Mouse (Mus musculus) urinary bladder, postnatal 14 days (tissue): ENCODE measurements around the gene Gm10282.

Experiments used
- DNase-seq: peaks from one replicate; pipeline ENCODE4 v3.0.0; 2021; ENCODE audit warnings: low spot score

Gm10282 gene

GRCm38 (mm10) chr8:72324036-72324706, 19.1 kb upstream of the Gm10282 start:
- no peak for DNase-seq

- DNase-seq = no peak
Measured at GRCm38 (mm10) chr8:72323131-72323725, 18.2 kb upstream of the Gm10282 start.

- DNase-seq = peak; percentile 55
Measured at GRCm38 (mm10) chr8:72322471-72322889, 17.4 kb upstream of the Gm10282 start.

GRCm38 (mm10) chr8:72321635-72322441, 16.8 kb upstream of the Gm10282 start:
- DNase-seq = no peak

- DNase-seq = no peak
Measured at GRCm38 (mm10) chr8:72320803-72321583, 15.9 kb upstream of the Gm10282 start.

GRCm38 (mm10) chr8:72319921-72320802, 15.1 kb upstream of the Gm10282 start:
- DNase-seq = peak; percentile 26

- no peak for DNase-seq
Measured at GRCm38 (mm10) chr8:72319397-72319796, 14.3 kb upstream of the Gm10282 start.

GRCm38 (mm10) chr8:72318801-72319322, 13.8 kb upstream of the Gm10282 start, which contains the start of gene Klf2:
TSS of gene Klf2 (plus strand) at chr8:72319033.
- DNase-seq = peak; percentile 97

GRCm38 (mm10) chr8:72317741-72318301, 12.8 kb upstream of the Gm10282 start:
- DNase-seq = no peak

GRCm38 (mm10) chr8:72316053-72316695, 11.1 kb upstream of the Gm10282 start:
- no peak for DNase-seq

- DNase-seq = no peak
Measured at GRCm38 (mm10) chr8:72312926-72313518, 8.0 kb upstream of the Gm10282 start.

GRCm38 (mm10) chr8:72310849-72311506, 5.9 kb upstream of the Gm10282 start:
- DNase-seq = peak; percentile 66

- DNase-seq = peak; percentile 30
Measured at GRCm38 (mm10) chr8:72308276-72308675, 3.2 kb upstream of the Gm10282 start.

GRCm38 (mm10) chr8:72306913-72307312, 1.9 kb upstream of the Gm10282 start:
- DNase-seq = peak; percentile 25

- peak; percentile 70 for DNase-seq
Measured at GRCm38 (mm10) chr8:72303633-72304032, 1.4 kb downstream of the Gm10282 start.

- peak; percentile 24 for DNase-seq
Measured at GRCm38 (mm10) chr8:72302986-72303612, 2.0 kb downstream of the Gm10282 start.

- DNase-seq = no peak
Measured at GRCm38 (mm10) chr8:72301497-72301896, 3.6 kb downstream of the Gm10282 start.

GRCm38 (mm10) chr8:72300654-72301400, 4.2 kb downstream of the Gm10282 start:
- DNase-seq = no peak
